Mouse (Mus musculus): Measurements from ENCODE around the gene Gif. TPM values are rescaled to one million over a fixed set of nuclear protein-coding genes. Genes with fewer than 3 reads are reported as not detected.

The Gif gene
- polyA plus RNA-seq, 1 experiment from 2014 or later: 15.7 TPM

GRCm38 (mm10) chr19:11727304-11727703 lies 20.1 kb upstream of the Gif start:
- no peaks in the 10 kb centered on the region for H3K36me3 ChIP-seq (ENCODE audit: insufficient read depth, low read length)
- no peak overlapping the region for H3K9ac ChIP-seq (replicated peaks; ENCODE audit: low read depth)
- H3K27ac ChIP-seq (ENCODE audit: low read length): no peak overlapping the region
- no peaks in the 10 kb centered on the region for H3K4me1 ChIP-seq (ENCODE audit: insufficient read depth, low read depth, low read length)
- H3K27me3 ChIP-seq (replicated peaks; ENCODE audit: insufficient read depth, low read length): no peaks in the 10 kb centered on the region
- no peak overlapping the region for H3K4me3 ChIP-seq (ENCODE audit: low read depth, low read length)
- H3K4me2 ChIP-seq (replicated peaks; ENCODE audit: low read depth, low read length): no peak overlapping the region
- WGBS: 84% methylated on average over 5 of the region's 5 CpGs
- no peak for TF ChIP-seq CTCF (IDR thresholded peaks at IDR 0.05)
- no peak for TF ChIP-seq EP300 (IDR thresholded peaks at IDR 0.05)
- H3K9me3 ChIP-seq (ENCODE audit: low read length): no peaks in the 10 kb centered on the region
- no peak for DNase-seq (ENCODE audit: low spot score)
- ATAC-seq: no peak

GRCm38 (mm10) chr19:11730278-11730677 lies 17.1 kb upstream of the Gif start:
- no peak overlapping the region for H3K27ac ChIP-seq (ENCODE audit: low read length)
- DNase-seq (ENCODE audit: low spot score): no peak
- TF ChIP-seq CTCF (IDR thresholded peaks at IDR 0.05): no peak
- no peak for TF ChIP-seq EP300 (IDR thresholded peaks at IDR 0.05)
- no peak for ATAC-seq
- no peak overlapping the region for H3K4me3 ChIP-seq (ENCODE audit: low read depth, low read length)
- H3K4me2 ChIP-seq (replicated peaks; ENCODE audit: low read depth, low read length): no peak overlapping the region
- H3K9ac ChIP-seq (replicated peaks; ENCODE audit: low read depth): no peak overlapping the region
- H3K27me3 ChIP-seq (replicated peaks; ENCODE audit: insufficient read depth, low read length): no peaks in the 10 kb centered on the region
- no peaks in the 10 kb centered on the region for H3K9me3 ChIP-seq (ENCODE audit: low read length)
- no peaks in the 10 kb centered on the region for H3K36me3 ChIP-seq (ENCODE audit: insufficient read depth, low read length)
- whole genome bisulfite sequencing: 74% methylated on average over 1 of the region's 1 CpGs
- H3K4me1 ChIP-seq (ENCODE audit: insufficient read depth, low read depth, low read length): no peaks in the 10 kb centered on the region

DNA sequence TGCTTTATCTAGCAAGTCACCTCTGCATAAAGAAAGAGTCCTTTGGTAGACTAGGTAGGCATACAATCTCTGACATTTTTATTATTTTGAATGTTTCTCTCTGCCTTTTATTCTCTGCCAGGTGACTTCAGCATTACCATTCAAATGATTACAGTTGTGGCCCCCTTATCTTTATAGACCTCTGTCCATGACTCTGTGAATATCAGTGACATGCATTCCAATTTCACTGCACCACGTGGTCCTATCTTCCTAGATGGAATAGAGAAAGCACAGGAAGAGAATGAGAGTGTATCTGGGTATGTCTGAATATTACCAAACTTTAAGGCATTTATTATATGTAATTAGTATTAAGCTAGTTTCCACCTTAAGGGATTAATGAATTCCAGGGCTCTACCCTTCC lies 10.9 kb upstream of the Gif start:
- Histone ChIP-seq H3K36me3 (ENCODE audit: insufficient read depth, low read length) (no peaks in the 10 kb centered on the region), H3K4me3 (ENCODE audit: low read depth, low read length) (no peak overlapping the region), H3K27ac (ENCODE audit: low read length) (no peak overlapping the region), H3K9ac (replicated peaks; ENCODE audit: low read depth) (no peak overlapping the region), H3K4me1 (ENCODE audit: insufficient read depth, low read depth, low read length) (no peaks in the 10 kb centered on the region), H3K27me3 (replicated peaks; ENCODE audit: insufficient read depth, low read length) (no peaks in the 10 kb centered on the region), H3K4me2 (replicated peaks; ENCODE audit: low read depth, low read length) (no peak overlapping the region), H3K9me3 (ENCODE audit: low read length) (no peaks in the 10 kb centered on the region)
- DNase-seq (ENCODE audit: low spot score): no peak
- ATAC-seq: no peak
- TF ChIP-seq EP300 (IDR thresholded peaks at IDR 0.05) (no peak), CTCF (IDR thresholded peaks at IDR 0.05) (no peak)
- 40% methylated on average over 1 of the region's 1 CpGs for WGBS

DNA sequence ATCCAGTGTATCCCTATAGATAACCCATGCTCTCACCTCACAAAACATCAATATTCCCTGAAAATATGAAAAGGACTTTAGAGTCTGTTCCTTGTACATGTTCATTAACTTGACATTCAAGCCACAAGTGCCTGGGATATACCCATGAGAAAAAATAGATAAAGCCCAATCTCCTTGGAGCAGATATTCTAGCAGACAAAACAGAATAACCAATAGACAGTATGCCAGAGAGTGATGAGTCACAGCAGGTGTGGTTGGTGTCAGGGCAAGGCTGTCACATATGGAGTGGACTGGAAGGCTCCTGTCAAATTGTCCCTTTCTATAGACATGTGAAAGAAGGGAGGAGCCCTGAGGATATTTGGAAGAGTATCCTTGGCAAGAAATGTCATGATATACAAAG lies 1.7 kb upstream of the Gif start:
- Histone ChIP-seq H3K9ac (replicated peaks; ENCODE audit: low read depth) (no peak overlapping the region), H3K9me3 (ENCODE audit: low read length) (no peaks in the 10 kb centered on the region), H3K4me1 (ENCODE audit: insufficient read depth, low read depth, low read length) (no peaks in the 10 kb centered on the region), H3K4me3 (ENCODE audit: low read depth, low read length) (no peak overlapping the region), H3K4me2 (replicated peaks; ENCODE audit: low read depth, low read length) (no peak overlapping the region), H3K27me3 (replicated peaks; ENCODE audit: insufficient read depth, low read length) (no peaks in the 10 kb centered on the region), H3K36me3 (ENCODE audit: insufficient read depth, low read length) (no peaks in the 10 kb centered on the region), H3K27ac (ENCODE audit: low read length) (no peak overlapping the region)
- TF ChIP-seq EP300 (IDR thresholded peaks at IDR 0.05) (no peak), CTCF (IDR thresholded peaks at IDR 0.05) (no peak)
- DNase-seq (ENCODE audit: low spot score) (no peak), ATAC-seq (no peak)

DNA sequence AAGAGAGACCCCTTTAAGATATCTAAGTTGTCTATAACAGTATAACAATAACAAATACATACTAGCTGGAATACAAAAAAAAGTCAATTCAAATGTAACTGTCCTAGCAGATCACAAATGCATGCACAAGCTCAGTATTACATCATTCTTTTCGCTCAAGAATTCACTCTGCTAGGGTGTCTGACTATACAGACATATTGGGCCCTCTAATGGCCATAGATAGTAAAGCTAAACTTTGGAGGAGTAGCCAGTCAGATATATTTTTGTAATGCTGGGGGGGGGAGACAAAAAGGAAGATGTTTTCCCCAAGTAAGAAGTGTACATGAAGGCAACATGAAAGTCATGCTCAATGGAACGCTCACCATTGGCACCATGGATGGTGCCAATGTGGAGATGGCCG lies 17.7 kb downstream of the Gif start:
- Histone ChIP-seq H3K4me1 (ENCODE audit: insufficient read depth, low read depth, low read length) (no peaks in the 10 kb centered on the region), H3K4me3 (ENCODE audit: low read depth, low read length) (no peak overlapping the region), H3K36me3 (ENCODE audit: insufficient read depth, low read length) (no peaks in the 10 kb centered on the region), H3K9me3 (ENCODE audit: low read length) (no peaks in the 10 kb centered on the region), H3K27ac (ENCODE audit: low read length) (no peak overlapping the region), H3K4me2 (replicated peaks; ENCODE audit: low read depth, low read length) (no peak overlapping the region), H3K27me3 (replicated peaks; ENCODE audit: insufficient read depth, low read length) (no peaks in the 10 kb centered on the region), H3K9ac (replicated peaks; ENCODE audit: low read depth) (no peak overlapping the region)
- TF ChIP-seq CTCF (IDR thresholded peaks at IDR 0.05) (peak; percentile 42), EP300 (IDR thresholded peaks at IDR 0.05) (no peak)
- ATAC-seq (no peak), DNase-seq (ENCODE audit: low spot score) (peak; percentile 23)
- WGBS: 76% methylated on average over 3 of the region's 3 CpGs

GRCm38 (mm10) chr19:11766413-11766812 lies 19.1 kb downstream of the Gif start:
- TF ChIP-seq CTCF (IDR thresholded peaks at IDR 0.05): no peak
- no peak for TF ChIP-seq EP300 (IDR thresholded peaks at IDR 0.05)
- WGBS: 46% methylated on average over 4 of the region's 4 CpGs
- Histone ChIP-seq H3K4me3 (ENCODE audit: low read depth, low read length) (no peak overlapping the region), H3K4me2 (replicated peaks; ENCODE audit: low read depth, low read length) (no peak overlapping the region), H3K27me3 (replicated peaks; ENCODE audit: insufficient read depth, low read length) (no peaks in the 10 kb centered on the region), H3K36me3 (ENCODE audit: insufficient read depth, low read length) (no peaks in the 10 kb centered on the region), H3K9ac (replicated peaks; ENCODE audit: low read depth) (no peak overlapping the region), H3K27ac (ENCODE audit: low read length) (no peak overlapping the region), H3K4me1 (ENCODE audit: insufficient read depth, low read depth, low read length) (no peaks in the 10 kb centered on the region), H3K9me3 (ENCODE audit: low read length) (no peaks in the 10 kb centered on the region)
- DNase-seq (ENCODE audit: low spot score) (peak; percentile 22), ATAC-seq (no peak)

DNA sequence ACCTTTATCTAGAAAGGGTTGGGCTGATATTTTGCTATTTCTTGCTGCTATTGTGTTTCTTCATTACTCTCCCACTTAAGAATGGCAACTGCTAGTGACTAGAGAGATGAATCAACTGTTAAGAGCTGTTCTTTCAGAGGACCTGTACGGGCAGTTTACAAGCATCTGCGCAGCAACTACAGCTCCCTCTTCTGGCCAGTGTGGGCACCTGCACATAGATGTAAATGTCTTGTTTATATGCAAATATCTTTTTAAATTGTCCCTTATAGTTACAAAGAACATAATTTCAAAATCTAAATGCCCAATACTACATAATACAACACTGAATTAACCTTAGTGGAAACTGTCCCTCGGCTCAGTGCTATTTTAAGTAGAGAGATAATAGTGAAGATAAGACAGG lies 20.8 kb downstream of the Gif start:
- peak; percentile 82 for DNase-seq (ENCODE audit: low spot score)
- Histone ChIP-seq H3K4me2 (replicated peaks; ENCODE audit: low read depth, low read length) (no peak overlapping the region), H3K9ac (replicated peaks; ENCODE audit: low read depth) (no peak overlapping the region), H3K4me3 (ENCODE audit: low read depth, low read length) (no peak overlapping the region), H3K36me3 (ENCODE audit: insufficient read depth, low read length) (no peaks in the 10 kb centered on the region), H3K27me3 (replicated peaks; ENCODE audit: insufficient read depth, low read length) (no peaks in the 10 kb centered on the region), H3K9me3 (ENCODE audit: low read length) (no peaks in the 10 kb centered on the region), H3K27ac (ENCODE audit: low read length) (no peak overlapping the region), H3K4me1 (ENCODE audit: insufficient read depth, low read depth, low read length) (no peaks in the 10 kb centered on the region)
- WGBS: 6% methylated on average over 3 of the region's 3 CpGs
- ATAC-seq: peak; percentile 40
- TF ChIP-seq CTCF (IDR thresholded peaks at IDR 0.05) (peak; percentile 90), EP300 (IDR thresholded peaks at IDR 0.05) (no peak)
